Mouse (Mus musculus): ENCODE measurements around the gene Pnn. TPM values are rescaled to one million over a fixed set of nuclear protein-coding genes. Genes with fewer than 3 reads are reported as not detected.

The Pnn gene
- 57.0 TPM for polyA plus RNA-seq (2014; fragmentation: Illumina TruSeq; extraction: RNeasy Lipid Tissue Mini Kit (QIAGEN cat#74804); ENCODE audit: low read depth, low replicate concordance)

DNA sequence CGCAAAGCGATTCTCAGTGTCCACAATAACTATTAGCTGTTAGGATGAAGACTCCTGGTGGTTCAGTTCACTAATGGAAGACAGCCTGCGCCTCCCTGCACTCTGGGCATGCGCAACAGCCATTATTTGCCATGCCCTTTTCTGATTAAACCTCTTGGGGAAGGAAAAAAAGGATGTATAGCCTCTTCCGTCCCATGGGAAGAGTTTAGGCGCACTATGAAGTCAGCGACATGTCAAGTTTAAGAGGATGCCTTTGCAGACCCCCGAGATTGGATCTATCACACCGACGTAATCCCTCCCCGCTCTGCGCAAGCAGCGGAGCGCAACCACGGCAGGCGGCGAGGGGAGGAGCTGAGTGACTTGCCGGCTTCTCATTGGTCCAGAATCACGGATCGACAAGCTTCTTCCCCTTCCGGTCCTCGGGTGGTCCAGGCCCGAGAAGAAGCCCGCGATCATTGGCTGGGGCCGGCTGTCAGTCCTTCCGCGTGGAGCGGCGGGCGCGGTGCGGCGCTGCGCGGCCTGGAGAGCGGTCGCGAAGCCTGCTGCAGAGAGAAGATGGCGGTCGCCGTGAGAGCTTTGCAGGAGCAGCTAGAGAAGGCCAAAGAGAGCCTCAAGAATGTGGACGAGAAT lies at the start of gene Pnn:
Gene Pnn (plus strand): TSS at position 437 of the 630 bp plus-strand sequence.

DNA sequence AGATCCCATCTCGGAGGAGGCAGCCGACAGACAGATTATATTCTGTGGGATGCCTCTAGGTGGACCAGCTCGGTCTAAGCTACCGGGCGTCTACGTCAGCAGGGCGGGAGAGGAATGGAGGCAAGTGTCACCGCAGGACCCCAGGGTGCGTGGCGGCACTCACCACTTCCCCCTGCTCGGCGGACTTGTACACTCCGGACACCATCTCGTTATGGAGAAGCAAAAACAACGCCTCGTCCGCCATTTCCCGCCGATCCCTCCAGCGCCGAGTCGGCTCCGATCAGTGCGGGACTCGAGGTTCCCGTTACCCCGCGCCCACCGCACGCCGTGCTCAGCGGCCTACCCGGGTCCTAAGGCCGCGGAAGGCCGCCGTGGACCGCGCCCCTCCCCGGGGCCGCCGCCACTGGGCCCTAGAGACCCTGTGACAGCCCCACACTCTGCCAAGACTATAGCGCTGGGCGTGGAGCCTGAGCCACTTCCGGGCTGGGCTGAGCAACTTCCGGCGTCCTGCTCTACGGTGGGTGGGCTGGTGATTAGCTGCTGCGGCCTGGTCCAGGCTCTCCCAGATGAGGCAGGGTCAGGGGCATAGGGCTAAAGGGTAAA lies 5.6 kb upstream of the Pnn start, which contains the start of gene Trappc6b:
Gene Trappc6b (minus strand): TSS at position 480 of the 603 bp plus-strand sequence.

GRCm38 (mm10) chr12:59095104-59096025 lies 28.7 kb downstream of the Pnn start, which contains the start of gene Mia2:
Gene Mia2 (plus strand): TSS chr12:59095799.

Other genes with a start within 250 kb of the Pnn start
- 36.1 TPM for gene Sec23a, start 54.9 kb upstream of the Pnn start, polyA plus RNA-seq (2014; fragmentation: Illumina TruSeq; extraction: RNeasy Lipid Tissue Mini Kit (QIAGEN cat#74804); ENCODE audit: low read depth, low replicate concordance)
- gene Gemin2, start 53.5 kb upstream of the Pnn start, polyA plus RNA-seq (2014; fragmentation: Illumina TruSeq; extraction: RNeasy Lipid Tissue Mini Kit (QIAGEN cat#74804); ENCODE audit: low read depth, low replicate concordance), result 16.0 TPM
- gene Trappc6b, start 5.4 kb upstream of the Pnn start, polyA plus RNA-seq (2014; fragmentation: Illumina TruSeq; extraction: RNeasy Lipid Tissue Mini Kit (QIAGEN cat#74804); ENCODE audit: low read depth, low replicate concordance), result 384 TPM
- gene Mia2, start 28.9 kb downstream of the Pnn start, polyA plus RNA-seq (2014; fragmentation: Illumina TruSeq; extraction: RNeasy Lipid Tissue Mini Kit (QIAGEN cat#74804); ENCODE audit: low read depth, low replicate concordance), result 580 TPM
- gene Fbxo33, start 152.8 kb downstream of the Pnn start, polyA plus RNA-seq (2014; fragmentation: Illumina TruSeq; extraction: RNeasy Lipid Tissue Mini Kit (QIAGEN cat#74804); ENCODE audit: low read depth, low replicate concordance), result 41.4 TPM

Measured in kidney, adult 10 weeks (tissue).